Mouse (Mus musculus) cerebellum, adult 2 months (tissue): ENCODE results near the gene Cd209f. TPM values are rescaled to one million over a fixed set of nuclear protein-coding genes. Genes with fewer than 3 reads are reported as not detected.
"Not testable (repeated sequence)": the region's sequence is repeated elsewhere in the genome, so short reads cannot be mapped to it uniquely, and the experiment has no call there.

Source experiments
- DNase-seq, 2 experiments: peaks; one replicate each; pipeline ENCODE4 v3.0.0; 2021
- H3K27ac ChIP-seq: fragments of 200-500 bp; 2 replicates; pipeline ENCODE4 v1.5.1; 2012; ENCODE audit warnings: low read length, control low read depth, inconsistent platforms; ENCODE audit not compliant: insufficient read depth
- H3K27me3 ChIP-seq: fragments of 200-500 bp; 2 replicates; pipeline ENCODE4 v1.6.1; 2012; ENCODE audit warnings: inconsistent platforms, mild to moderate bottlenecking, low read length, moderate library complexity; ENCODE audit not compliant: control insufficient read depth, insufficient read depth
- H3K4me1 ChIP-seq: fragments of 200-500 bp; 2 replicates; pipeline ENCODE4 v1.6.1; 2011; ENCODE audit warnings: low read length; ENCODE audit not compliant: control insufficient read depth, insufficient read depth
- H3K4me3 ChIP-seq: fragments of 200-500 bp; replicated peaks from 2 replicates; pipeline ENCODE3; 2011; ENCODE audit warnings: mild to moderate bottlenecking, low read depth, low read length, control low read depth; ENCODE audit not compliant: insufficient read depth
- CTCF ChIP-seq: fragments of 200-500 bp; IDR thresholded peaks from 2 replicates; pipeline ENCODE4 v1.5.1; 2011; ENCODE audit warnings: low read depth, mild to moderate bottlenecking, control low read depth, low read length, moderate library complexity, borderline replicate concordance; ENCODE audit not compliant: insufficient read depth
- POLR2A ChIP-seq: fragments of 200-500 bp; IDR thresholded peaks from 2 replicates; pipeline ENCODE4 v1.6.1; 2011; ENCODE audit warnings: low read length, control low read depth, borderline replicate concordance; ENCODE audit not compliant: insufficient read depth
- WGBS: fragments of 180-500 bp; shearing (Covaris S2); methylation state at CpG from one replicate; pipeline ENCODE4 v1.1.7; 2018; 5-methylcytosine and 5-hydroxymethylcytosine counted together
- polyA plus RNA-seq: library from polyadenylated mRNA; depleted of rRNA; stranded (reverse); fragments of >200 nt; gene quantifications from 2 replicates; pipeline ENCODE4 v1.2.3, GENCODE M21; 2012; rRNA removed

Cd209f gene
- polyA plus RNA-seq, result 0.38 and 0.46 TPM in 2 replicates

GRCm38 (mm10) chr8:4105735-4106134 lies at the start of gene Cd209f:
Cd209f (minus strand) TSS chr8:4105835.
- not testable (repeated sequence) for H3K27ac ChIP-seq, H3K27me3 ChIP-seq, H3K4me3 ChIP-seq, DNase-seq, H3K4me1 ChIP-seq
- WGBS, result 47% methylated on average over 2 of the region's 2 CpGs

- TF ChIP-seq POLR2A (no peak), CTCF (no peak)
- H3K4me3 ChIP-seq, result no peak overlapping the region
Measured at GRCm38 (mm10) chr8:4154878-4155277, 49.2 kb upstream of the Cd209f start.

GRCm38 (mm10) chr8:4147272-4147671 lies 41.6 kb upstream of the Cd209f start:
- 8% methylated on average over 1 of the region's 1 CpGs for WGBS

More at GRCm38 (mm10) chr8:4154878-4155277, 49.2 kb upstream of the Cd209f start:
- no peak overlapping the region for H3K27ac ChIP-seq
- no peak for DNase-seq
- H3K4me1 ChIP-seq, result no peaks in the 10 kb centered on the region
- no peaks in the 10 kb centered on the region for H3K27me3 ChIP-seq

GRCm38 (mm10) chr8:4141721-4142120 lies 36.1 kb upstream of the Cd209f start:
- Histone ChIP-seq H3K27ac (no peak overlapping the region), H3K4me1 (no peaks in the 10 kb centered on the region), H3K27me3 (no peaks in the 10 kb centered on the region), H3K4me3 (no peak overlapping the region)
- DNase-seq, result no peak
- TF ChIP-seq CTCF (no peak), POLR2A (no peak)
- 63% methylated on average over 3 of the region's 3 CpGs for WGBS

More at GRCm38 (mm10) chr8:4147272-4147671, 41.6 kb upstream of the Cd209f start:
- TF ChIP-seq POLR2A (no peak), CTCF (no peak)
- no peak overlapping the region for H3K4me3 ChIP-seq
- no peaks in the 10 kb centered on the region for H3K27me3 ChIP-seq
- H3K4me1 ChIP-seq, result no peaks in the 10 kb centered on the region
- no peak overlapping the region for H3K27ac ChIP-seq
- no peak for DNase-seq

- Histone ChIP-seq H3K4me1 (no peaks in the 10 kb centered on the region), H3K4me3 (no peak overlapping the region), H3K27ac (no peak overlapping the region), H3K27me3 (no peaks in the 10 kb centered on the region)
- TF ChIP-seq POLR2A (no peak), CTCF (peak; percentile 94)
- DNase-seq, result peak; percentile 65 to 78
- 11% methylated on average over 12 of the region's 12 CpGs for WGBS
Measured at GRCm38 (mm10) chr8:4139660-4140646, 34.3 kb upstream of the Cd209f start.

GRCm38 (mm10) chr8:4133798-4134197 lies 28.2 kb upstream of the Cd209f start, which contains the start of gene Cd209g:
Cd209g (plus strand) TSS chr8:4134098.
- no peak for DNase-seq
- H3K4me3 ChIP-seq, result no peak within 1 kb of the TSS
- no peak for TF ChIP-seq CTCF
- no peak for TF ChIP-seq POLR2A
- H3K27ac ChIP-seq, result no peak within 1 kb of the TSS
- H3K4me1 ChIP-seq, result no peaks in the 10 kb centered on the region
- no peaks in the 10 kb centered on the region for H3K27me3 ChIP-seq
- 87% methylated on average over 10 of the region's 10 CpGs for WGBS

GRCm38 (mm10) chr8:4088514-4088913 lies 17.1 kb downstream of the Cd209f start:
- 69% methylated on average over 3 of the region's 3 CpGs for WGBS
- not testable (repeated sequence) for DNase-seq, H3K27ac ChIP-seq, H3K4me3 ChIP-seq, H3K4me1 ChIP-seq, H3K27me3 ChIP-seq

- peak in 1 of 2 experiments; percentile 28 for DNase-seq
- H3K27me3 ChIP-seq, H3K4me1 ChIP-seq, H3K27ac ChIP-seq, H3K4me3 ChIP-seq: not testable (repeated sequence)
- 45% methylated on average over 33 of the region's 33 CpGs for WGBS
Measured at GRCm38 (mm10) chr8:4087180-4087722, 18.4 kb downstream of the Cd209f start.

Other genes starting within 250 kb of the Cd209f start
- gene Cd209d, start 227.3 kb downstream of the Cd209f start, polyA plus RNA-seq, result not detected in 2 replicates
- 0.08 TPM in 1 of 2 replicates, not detected in the other for gene Cd209b, start 179.0 kb downstream of the Cd209f start, polyA plus RNA-seq
- gene Cd209c, start 151.1 kb downstream of the Cd209f start, polyA plus RNA-seq, result 0.08 and 0.14 TPM in 2 replicates
- 0.20 and 0.21 TPM in 2 replicates for gene Cd209g, start 28.3 kb upstream of the Cd209f start, polyA plus RNA-seq
- 66.5 and 73.3 TPM in 2 replicates for gene Evi5l, start 60.7 kb upstream of the Cd209f start, polyA plus RNA-seq
- 8.2 and 8.6 TPM in 2 replicates for gene Prr36, start 111.6 kb upstream of the Cd209f start, polyA plus RNA-seq
- gene Lrrc8e, start 121.0 kb upstream of the Cd209f start, polyA plus RNA-seq, result 0.02 TPM in 1 of 2 replicates, not detected in the other
- 85.2 and 86.7 TPM in 2 replicates for gene Map2k7, start 132.9 kb upstream of the Cd209f start, polyA plus RNA-seq
- gene Gm49320, start 133.0 kb upstream of the Cd209f start, polyA plus RNA-seq, result 8.6 and 9.4 TPM in 2 replicates
- gene Tgfbr3l, start 142.4 kb upstream of the Cd209f start, polyA plus RNA-seq, result 32.6 and 39.8 TPM in 2 replicates
- gene Snapc2, start 147.2 kb upstream of the Cd209f start, polyA plus RNA-seq, result 43.8 and 47.0 TPM in 2 replicates
- gene Ctxn1, start 153.4 kb upstream of the Cd209f start, polyA plus RNA-seq, result 21.8 and 24.1 TPM in 2 replicates
- 91.5 and 98.4 TPM in 2 replicates for gene Timm44, start 170.1 kb upstream of the Cd209f start, polyA plus RNA-seq
- 16.9 and 17.2 TPM in 2 replicates for gene Ccl25, start 219.4 kb upstream of the Cd209f start, polyA plus RNA-seq
- gene Elavl1, start 219.6 kb upstream of the Cd209f start, polyA plus RNA-seq, result 36.8 and 37.3 TPM in 2 replicates